Mouse (Mus musculus): ENCODE data around the gene Spata3.

The Spata3 gene

DNA sequence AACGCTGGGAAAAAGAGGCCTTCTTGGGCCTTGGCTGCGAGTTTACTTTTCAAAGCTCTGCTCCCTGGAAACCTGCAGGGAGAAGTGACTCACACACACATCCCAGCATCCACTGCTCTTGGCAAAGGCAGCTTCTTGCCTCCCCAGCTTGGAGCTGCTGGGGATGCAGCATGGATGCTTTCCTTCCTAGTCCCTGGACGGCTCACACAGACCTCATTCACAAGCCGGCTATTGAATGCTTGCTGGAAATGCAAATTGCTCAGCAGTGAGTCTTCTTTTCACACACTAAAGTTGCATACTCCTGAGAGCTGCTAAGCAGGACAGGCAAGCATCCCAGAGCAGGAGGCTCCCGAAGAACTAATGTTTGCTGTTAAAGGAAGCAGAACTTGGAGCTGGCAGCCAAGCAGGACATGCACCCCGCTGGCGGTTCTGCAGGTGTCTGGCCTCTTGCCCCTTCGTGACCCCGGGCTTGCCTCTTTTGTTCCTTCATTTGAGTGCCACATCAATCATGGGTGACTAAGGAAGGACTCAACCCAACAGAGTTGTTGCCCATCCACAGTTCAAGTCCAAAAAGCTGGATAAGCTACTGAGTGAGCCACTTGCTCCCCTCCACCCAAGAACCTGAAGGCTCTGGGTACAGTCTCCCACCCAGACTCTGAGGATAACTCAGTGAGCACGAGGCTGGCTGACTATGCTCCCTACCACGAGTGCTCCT, 15.8 kb downstream of the Spata3 start:
- DNase-seq (ENCODE audit: low spot score) = no peak

DNA sequence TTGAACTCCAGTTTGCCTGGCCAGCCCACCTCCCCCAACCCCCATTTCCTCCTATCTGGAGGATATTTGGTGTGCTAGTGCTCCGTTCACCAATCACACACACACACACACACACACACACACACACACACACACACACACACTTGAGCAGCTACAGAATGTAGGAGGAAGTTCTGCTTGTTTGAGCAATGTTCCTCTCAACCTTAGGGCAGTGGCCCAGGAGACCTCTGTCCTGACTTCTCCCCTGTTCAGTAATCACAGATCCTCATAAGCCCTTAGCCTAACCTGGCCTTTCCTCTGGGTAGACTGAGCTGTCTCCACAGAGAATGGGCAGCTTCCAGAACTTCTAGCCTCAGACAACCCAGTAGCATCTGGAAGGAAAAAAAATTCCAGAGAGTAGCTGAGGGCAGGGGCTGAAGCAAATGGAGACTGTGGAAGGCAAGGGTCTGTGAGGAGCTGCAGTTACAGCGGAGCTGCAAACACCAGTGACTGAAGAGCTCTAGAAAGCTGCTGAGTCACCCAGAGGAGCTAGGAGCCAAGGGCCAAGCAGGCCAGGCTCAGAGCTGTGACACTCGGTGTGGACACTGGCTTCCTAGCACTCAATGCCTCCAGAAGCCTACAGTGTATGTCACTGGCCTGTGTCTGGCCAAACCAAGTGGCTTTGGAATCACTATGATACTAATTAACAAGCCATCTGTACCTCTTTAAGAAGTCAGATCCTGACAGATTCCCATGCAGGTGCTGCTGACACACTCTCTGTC, 21.8 kb downstream of the Spata3 start:
- DNase-seq (ENCODE audit: low spot score) = no peak

DNA sequence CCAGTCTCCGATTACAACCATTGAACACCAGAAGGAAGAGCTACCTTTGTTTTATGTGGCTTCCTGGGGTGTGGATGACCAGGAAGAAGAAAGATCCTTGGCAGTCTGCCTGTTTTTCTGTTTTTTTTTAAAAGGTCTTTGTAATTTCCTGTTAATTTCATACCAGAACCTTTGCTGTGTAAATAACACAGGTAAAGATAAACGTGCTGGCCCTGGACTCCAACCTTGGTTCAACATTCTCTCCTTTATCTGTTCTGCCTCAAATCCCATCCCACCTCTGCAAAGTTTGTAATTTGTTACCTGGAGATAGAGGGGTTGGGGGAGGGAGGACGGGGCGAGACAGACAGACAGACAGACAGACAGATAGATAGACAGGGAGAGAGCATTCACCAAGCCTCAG, 23.5 kb downstream of the Spata3 start:
- no peak for DNase-seq (ENCODE audit: low spot score)

DNA sequence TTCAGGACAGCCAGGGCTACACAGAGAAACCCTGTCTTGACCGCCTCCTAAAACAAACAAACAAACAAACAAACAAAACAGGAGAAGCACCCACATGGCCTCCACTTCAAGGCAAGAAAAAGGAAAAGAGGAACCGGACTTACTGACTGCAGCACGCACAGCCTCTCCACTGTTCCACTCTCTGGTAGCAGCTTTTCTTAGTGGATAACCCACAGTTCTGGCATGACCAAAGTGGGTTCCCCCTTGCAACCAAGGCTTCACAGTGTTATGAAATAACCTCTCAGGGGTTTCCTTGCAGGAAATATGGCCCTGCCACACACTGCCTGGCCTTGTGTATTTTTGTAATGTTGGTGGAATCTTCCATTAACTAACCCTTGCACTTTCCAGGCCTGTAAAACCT, 24.2 kb downstream of the Spata3 start:
- DNase-seq (ENCODE audit: low spot score) = no peak

DNA sequence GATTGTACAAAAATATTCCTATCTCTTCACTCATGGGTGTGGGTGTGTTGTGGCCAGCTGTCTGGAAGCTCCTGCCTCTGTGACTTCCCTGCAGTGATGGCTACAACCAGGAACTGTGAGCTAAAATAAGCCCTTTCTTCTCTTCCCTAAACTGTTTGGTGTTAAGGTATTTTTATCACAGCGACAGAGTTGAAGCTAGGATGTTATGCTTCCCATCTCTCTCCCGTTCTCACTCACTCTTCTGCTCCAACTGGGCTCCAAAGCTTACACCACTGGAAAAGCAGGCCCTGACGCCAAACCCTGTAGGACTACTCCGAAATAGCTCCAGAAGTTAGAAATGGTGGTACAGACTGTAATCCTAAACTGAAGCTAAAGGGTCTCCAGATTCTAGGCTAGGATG, 28.4 kb downstream of the Spata3 start:
- no peak for DNase-seq (ENCODE audit: low spot score)

DNA sequence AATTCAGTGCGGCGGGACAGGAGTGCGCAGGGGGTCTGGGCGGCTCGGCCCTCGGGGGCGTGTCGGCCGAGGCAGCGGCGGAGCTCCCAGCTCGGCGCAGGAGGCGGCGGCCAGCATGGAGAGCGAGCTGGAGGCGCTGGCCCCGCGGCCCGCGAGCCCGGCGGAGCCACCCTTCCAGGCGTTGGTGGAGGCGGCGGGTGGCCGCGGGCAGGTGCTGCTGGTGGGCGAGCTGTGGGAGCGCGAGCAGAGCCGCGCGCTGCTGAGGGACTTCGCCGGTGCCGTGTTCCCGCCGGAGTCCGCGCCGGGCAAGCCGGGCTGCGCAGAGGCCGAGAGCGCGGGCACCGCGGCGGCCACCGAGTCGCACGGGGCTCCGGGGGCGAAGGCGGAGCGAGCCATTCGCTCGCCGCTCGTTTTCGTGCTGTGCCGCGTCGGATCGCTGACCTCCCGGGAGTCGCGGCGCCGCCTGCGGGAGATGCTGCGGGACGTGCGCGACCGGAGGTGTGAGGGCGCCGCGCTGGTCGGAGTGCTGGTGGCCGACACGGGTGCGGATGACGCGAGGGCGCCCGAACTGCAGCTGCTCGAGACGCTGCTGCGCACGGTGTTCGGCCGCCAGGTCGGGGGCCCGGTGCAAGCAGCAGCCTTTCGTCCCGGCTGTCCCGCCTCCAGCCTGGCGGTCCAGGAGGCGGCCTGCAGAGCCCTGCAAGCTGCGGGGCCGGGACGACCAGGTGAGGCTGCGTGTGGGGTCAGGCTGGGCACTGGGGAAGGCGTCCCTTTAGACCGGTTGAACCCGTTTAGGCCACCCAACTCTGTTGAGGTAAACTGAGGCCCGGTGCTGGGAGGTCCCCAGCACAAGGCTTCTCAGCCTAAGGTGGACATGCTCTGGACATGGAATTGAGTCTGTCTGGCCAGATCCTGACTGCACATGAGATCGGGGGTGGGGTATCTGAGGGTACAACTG, 29.5 kb downstream of the Spata3 start, which contains the start of gene 2810459M11Rik:
Gene 2810459M11Rik (plus strand): TSS at position 16 of the 958 bp plus-strand sequence.
- peak; percentile 43 for DNase-seq (ENCODE audit: low spot score)

DNA sequence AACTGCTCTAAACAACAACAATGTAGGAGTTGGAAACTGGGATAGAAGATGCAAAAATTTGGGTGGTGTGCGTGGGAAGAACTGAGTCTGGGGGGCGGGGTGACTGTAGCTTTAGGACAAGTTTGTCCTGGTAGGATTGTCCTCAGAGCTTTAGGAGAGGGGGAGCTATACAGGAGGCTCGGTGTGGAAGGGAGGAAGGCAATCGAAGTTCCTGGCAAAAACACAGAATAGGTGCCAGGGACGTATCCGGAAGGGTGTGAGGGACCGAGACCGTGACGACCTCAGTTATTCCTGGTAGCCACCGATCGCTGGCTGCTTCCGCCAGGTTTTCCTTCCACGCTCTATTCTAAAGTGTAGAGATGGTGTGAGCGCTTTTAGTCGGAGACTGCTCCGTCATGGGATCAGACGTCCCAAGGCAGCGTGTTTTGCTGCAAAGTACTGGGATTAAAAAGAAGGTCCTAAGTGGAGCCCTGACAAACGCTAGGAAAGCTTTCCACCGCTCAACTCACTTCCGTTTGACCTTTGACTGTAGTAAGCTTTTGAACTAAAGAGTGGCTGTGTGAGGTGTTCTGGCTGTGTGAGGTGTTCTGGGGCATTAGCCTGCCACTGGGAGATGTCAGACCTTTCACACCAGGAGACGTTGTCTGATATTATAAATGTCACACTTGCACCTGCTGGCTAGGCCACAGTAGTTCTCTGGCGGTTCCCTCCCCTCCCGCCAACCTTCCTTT, 30.4 kb downstream of the Spata3 start:
- no peak for DNase-seq (ENCODE audit: low spot score)

DNA sequence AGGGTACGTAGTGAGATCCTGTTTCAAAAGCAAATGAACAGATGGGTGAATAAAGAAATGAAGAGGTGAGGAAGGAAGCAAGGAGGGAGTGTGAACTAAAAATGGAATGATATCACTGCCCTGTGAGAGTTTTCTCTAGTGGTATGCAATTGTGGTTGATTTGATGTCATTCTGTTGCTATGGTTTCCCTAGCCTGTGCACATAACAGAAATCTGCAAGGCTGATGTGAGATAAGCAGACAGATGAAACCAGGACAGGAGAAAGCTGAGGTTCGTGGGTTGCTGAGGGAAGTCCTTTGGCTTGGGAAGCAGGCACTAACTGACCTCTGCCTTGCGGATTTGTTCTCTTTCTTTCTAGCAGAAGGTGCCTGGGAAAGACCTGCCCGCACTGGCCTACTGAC, 31.6 kb downstream of the Spata3 start:
- no peak for DNase-seq (ENCODE audit: low spot score)

DNA sequence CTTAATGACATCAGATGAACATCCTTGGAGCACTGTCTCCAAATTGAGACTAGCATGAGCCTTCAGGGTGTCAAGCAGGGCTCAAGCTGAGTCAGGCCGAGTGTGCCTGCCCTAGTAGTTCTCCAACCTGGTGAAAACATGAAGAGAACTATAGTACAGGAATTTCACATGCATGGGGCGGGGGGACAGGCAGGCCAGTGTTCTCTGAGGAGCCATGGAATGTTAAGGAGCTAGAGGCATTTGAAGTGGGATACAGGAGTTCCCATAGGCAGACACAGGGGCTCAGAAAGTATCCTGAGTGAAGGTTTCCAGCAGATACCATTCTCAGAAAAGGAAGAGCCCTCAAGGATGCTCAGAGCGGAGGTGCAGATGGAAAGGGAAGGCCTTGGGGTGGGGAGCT, 32.1 kb downstream of the Spata3 start:
- DNase-seq (ENCODE audit: low spot score) = no peak

DNA sequence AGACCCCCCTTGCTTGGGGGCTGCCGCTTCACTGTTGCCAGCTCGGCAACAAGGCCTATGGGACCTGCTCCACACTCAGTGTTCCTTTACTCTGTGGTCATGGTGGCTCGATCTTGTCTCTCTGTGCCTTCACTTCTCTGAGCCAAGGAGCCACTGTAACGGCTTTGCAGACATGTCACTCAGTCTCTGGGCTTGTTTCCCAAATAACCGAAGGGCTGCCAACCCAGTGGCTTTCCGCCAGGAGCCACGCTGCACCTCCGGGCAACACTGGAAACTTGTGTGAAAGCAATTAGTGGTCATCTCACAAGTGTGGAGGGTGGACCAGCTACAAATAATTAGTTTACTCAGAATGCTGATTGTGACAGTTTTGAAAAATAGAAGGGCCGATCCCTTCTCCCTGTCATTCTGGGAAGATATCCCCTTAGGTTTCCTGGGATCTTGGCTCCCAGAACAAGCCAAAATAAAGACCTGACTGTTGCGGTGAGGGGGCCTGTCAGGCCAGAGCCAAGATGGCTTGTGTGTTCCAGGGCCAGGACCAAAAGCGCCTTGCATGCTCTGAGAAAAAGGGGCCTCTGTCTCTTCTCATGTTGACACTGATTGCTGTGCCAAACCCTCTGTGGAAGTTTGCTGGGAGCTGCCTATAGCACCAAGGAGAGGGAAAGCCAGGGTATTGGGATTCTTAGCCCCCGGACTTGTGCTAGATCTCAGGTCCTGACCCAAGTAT, 36.7 kb downstream of the Spata3 start:
- DNase-seq (ENCODE audit: low spot score) = peak; percentile 49

DNA sequence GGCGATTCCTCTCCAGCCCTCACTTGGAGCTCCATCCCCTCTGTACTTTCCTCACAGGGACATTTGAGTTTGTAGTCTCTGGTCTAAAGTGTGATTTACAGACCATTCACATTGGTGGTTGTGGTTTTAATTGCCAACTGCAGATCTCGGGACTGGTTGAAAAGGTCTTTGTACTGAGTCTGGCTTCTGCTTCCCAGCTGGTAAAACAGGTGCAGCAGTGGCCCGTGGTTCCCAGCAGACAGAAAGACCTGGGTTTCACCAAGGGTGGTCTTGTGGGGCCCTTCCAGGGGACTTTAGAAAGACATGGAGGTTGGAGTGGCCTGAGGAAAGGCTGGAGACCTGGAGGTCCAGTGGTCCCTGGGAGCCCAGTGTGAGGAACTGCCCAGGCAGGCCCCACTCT, 38.3 kb downstream of the Spata3 start:
- no peak for DNase-seq (ENCODE audit: low spot score)

DNA sequence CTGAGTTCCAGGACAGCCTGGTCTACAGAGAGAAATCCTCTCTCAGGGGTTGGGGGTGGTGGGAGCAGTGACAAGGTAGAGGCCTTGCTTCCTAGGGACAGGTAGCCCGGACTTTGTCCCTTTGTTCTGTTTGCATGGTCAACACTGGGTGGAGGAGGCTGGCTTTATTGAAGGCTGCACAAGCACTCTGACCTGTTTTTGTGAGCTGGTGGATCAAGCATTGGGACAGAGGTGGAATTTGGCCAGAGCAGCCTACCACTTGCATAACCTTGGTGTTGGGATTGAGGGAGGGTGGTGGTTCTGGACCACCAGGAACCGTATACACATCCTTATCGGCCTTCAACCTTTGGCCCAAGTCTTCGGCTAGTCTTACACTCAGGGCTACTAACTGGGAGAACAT, 39.7 kb downstream of the Spata3 start:
- DNase-seq (ENCODE audit: low spot score) = no peak

DNA sequence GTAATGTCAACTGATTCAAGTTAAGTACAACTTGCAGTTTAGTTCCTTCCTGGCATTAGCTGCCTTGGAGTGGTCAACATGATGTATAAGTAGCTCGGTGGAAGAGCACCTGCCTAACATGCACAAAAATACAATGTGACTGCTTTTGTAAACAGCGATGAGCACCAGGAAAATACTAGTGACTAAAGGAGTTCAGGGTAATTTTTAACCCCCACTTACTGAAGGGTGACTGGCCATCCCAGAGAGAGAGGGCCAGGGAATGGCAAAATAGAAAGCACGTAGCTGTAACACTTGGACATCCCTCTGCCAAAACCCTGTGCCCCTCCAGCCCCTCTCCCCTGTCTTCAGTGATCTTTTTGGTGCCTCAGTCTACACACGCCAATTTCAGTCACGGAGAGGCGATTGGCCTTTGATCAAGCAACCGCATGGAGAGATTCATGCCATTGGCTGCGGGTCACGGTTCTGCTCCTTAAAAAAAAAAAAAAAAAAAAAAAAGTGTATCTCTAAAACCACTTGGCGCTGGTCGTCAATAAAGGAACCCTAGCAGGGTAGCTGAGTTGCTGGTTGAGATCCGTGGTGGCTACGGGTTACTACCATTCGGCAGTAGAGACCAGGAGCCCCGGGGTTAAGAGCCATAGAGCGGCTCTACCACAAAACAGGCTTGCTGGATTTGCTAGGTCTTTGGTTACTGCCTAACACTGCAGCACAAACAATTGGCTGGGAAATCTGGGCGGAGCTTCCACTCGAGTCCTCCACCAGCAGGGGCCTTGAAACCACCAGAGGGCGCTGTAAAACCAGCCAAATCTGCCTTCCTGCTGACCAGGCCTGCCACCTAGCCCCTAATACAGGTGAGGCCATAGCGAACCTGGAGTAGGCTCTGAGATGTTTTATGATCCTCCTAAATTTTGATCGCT, 42.5 kb downstream of the Spata3 start:
- DNase-seq (ENCODE audit: low spot score) = peak; percentile 87

DNA sequence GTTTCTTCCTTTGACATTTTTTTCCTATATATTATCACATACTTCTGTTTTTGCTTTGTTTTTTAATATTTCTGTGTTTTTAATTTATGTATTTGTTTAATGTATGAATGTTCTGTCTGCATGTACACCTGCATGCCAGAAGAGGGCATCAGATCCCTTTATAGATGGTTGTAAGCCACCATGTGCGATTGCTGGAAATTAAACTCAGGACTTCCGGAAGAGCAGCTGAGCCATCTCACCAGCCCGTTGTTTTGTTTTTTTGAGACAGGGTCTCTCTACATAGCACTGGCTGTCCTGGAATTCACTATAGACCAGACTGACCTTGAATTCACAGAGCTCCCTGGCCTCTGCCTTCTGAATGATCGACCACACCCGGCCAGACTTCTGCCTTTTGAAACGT, 45.9 kb downstream of the Spata3 start:
- no peak for DNase-seq (ENCODE audit: low spot score)

DNA sequence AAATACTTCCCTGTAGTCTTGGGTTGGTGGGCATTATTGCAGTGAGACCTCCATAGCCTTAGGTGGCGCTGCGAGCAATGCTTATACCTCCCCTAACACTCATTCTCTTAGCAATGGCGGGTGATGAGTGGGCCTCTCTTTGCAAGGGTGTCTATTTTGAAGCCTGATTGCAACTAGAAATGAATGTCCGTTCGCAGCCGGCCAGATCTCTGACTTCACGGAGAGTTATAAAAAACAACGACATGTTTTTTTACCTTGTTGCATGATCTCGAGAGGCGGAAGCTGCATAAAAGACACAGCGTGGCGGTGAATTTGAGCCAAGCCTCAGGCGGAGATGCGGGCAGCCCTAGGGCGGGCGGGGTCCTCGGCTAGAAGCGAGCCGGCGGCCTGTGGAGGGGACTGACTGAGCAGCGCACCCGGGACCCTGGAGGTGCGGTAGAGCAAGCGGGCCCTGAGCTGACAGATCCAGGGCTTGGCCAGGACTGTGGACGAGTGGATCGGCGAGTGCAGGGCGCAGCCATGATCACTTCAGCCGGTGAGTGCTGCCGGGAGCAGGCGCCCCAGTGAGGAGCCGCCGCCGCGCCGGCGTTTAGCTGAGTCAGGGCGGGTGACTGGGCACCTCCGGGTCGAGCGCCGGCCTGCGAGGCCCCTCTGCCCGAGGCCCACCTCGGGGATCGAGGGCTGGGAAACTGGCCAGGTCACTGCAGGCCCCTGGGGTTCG, 47.8 kb downstream of the Spata3 start, which contains the start of gene Psmd1:
Gene Psmd1 (plus strand): TSS at position 117 of the 721 bp plus-strand sequence.
- DNase-seq (ENCODE audit: low spot score) = peak; percentile 86

DNA sequence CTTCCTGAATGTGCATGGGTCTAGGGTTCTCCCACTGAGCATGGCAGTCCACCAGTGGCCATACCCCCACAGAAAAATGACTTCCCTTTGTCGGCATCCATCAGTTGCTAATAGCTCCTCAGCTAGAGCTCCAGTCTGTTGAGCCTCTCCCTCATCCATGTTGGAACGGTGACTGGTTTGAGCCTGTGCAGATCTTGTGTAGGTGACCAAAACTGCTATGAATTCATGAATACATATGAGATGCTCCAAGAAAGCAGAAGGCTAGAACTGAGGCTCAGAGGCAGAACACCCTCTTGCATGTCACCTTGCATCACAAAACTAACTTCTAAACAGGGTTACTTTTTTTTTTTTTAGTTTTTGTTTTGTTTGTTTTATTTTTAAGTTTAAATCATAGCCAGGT, 59.9 kb downstream of the Spata3 start:
- no peak for DNase-seq (ENCODE audit: low spot score)

Measured in ovary, postnatal 36 days (tissue).